Mouse (Mus musculus) lung, embryonic 15.5 days (tissue): Measurements from ENCODE around the gene Ccdc171. TPM values are rescaled to one million over a fixed set of nuclear protein-coding genes. Genes with fewer than 3 reads are reported as not detected.

Experiments used
- ATAC-seq: fragments of 200-750 bp; cut with Nextera tagmentation; 2 replicates; pipeline ENCODE4 v1.8.0; 2017; ENCODE audit warnings: moderate number of reproducible peaks, borderline replicate concordance; ENCODE audit not compliant: low FRiP score, low TSS enrichment; ENCODE audit errors: extremely low read depth
- H3K27ac ChIP-seq: fragments of 300-500 bp; sonication (generic); 2 replicates; pipeline ENCODE4 v1.5.1; 2015; ENCODE audit warnings: moderate library complexity, mild to moderate bottlenecking, inconsistent platforms
- H3K27me3 ChIP-seq: fragments of 300-500 bp; sonication (generic); 2 replicates; pipeline ENCODE4 v1.6.1; 2015; ENCODE audit warnings: inconsistent platforms
- H3K36me3 ChIP-seq: fragments of 300-500 bp; sonication (generic); 2 replicates; pipeline ENCODE4 v1.6.1; 2015; ENCODE audit warnings: inconsistent platforms
- H3K4me1 ChIP-seq: fragments of 300-500 bp; sonication (generic); 2 replicates; pipeline ENCODE4 v1.6.1; 2015; ENCODE audit warnings: inconsistent platforms
- H3K4me2 ChIP-seq: fragments of 300-500 bp; sonication (generic); 2 replicates; pipeline ENCODE4 v1.6.1; 2015; ENCODE audit warnings: inconsistent platforms, mild to moderate bottlenecking, moderate library complexity
- H3K4me3 ChIP-seq: fragments of 300-500 bp; sonication (generic); 2 replicates; pipeline ENCODE4 v1.5.1; 2015; ENCODE audit warnings: mild to moderate bottlenecking, inconsistent platforms
- H3K9ac ChIP-seq: fragments of 300-500 bp; sonication (generic); 2 replicates; pipeline ENCODE4 v1.6.1; 2015; ENCODE audit warnings: inconsistent platforms
- H3K9me3 ChIP-seq: fragments of 300-500 bp; sonication (generic); 2 replicates; pipeline ENCODE4 v1.6.1; 2016; ENCODE audit warnings: inconsistent platforms
- whole genome bisulfite sequencing: fragments of 180-500 bp; shearing (Covaris S2); methylation state at CpG from one replicate; pipeline ENCODE4 v1.1.7; 2015; 5-methylcytosine and 5-hydroxymethylcytosine counted together
- polyA plus RNA-seq: library from polyadenylated mRNA; unstranded; fragments of >200 nt; fragmentation: Nextera tagmentation; extraction: Ambion mirVana; gene quantifications from 2 replicates; pipeline ENCODE4 v1.2.1, GENCODE M21; 2015

The Ccdc171 gene
- polyA plus RNA-seq, 1 experiment from 2014 or later = 3.0 TPM

DNA sequence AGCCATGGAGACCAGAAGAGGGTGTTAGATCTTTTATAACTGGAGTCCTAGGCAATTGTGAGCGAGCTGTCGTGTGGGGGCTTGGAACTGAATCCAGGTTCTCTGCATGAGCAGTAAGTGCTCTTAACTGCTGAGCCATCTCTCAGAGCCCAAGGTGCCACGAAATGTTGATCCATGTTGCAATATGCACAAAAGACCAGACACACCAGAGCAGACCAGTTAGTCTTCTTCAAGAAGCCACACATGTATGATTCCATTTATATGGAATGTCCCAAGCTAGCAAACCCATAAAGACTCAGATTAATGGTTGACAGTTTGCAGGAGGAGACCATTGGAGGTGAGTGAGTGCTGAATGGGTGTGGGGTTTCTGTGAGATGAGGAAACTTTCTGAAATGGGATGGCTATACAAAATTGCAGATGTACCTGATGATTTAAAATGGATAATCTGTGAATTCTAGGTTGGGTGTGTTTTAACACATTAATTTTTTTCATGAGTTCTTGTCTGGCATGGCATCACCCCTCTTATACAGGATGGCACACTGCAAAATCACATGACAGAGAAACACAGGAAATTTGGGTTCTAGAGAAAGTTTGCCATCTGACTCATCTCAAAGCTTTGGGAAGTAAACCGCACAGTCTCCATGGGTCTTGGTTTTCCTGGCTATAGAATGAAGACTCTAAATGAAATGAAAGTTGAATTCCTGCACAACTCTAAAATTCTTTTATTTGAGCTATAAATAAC lies 304.5 kb downstream of the Ccdc171 start:
- Histone ChIP-seq H3K9ac (no peak overlapping the region), H3K36me3 (no peaks in the 10 kb centered on the region), H3K27me3 (no peaks in the 10 kb centered on the region; the same call in 1 of the 2 replicates), H3K27ac (no peak overlapping the region), H3K4me1 (peaks cover 10% of the 10 kb centered on the region), H3K9me3 (no peaks in the 10 kb centered on the region), H3K4me2 (no peak overlapping the region), H3K4me3 (no peak overlapping the region)
- 86% methylated on average over 4 of the region's 4 CpGs for WGBS
- ATAC-seq = no peak

DNA sequence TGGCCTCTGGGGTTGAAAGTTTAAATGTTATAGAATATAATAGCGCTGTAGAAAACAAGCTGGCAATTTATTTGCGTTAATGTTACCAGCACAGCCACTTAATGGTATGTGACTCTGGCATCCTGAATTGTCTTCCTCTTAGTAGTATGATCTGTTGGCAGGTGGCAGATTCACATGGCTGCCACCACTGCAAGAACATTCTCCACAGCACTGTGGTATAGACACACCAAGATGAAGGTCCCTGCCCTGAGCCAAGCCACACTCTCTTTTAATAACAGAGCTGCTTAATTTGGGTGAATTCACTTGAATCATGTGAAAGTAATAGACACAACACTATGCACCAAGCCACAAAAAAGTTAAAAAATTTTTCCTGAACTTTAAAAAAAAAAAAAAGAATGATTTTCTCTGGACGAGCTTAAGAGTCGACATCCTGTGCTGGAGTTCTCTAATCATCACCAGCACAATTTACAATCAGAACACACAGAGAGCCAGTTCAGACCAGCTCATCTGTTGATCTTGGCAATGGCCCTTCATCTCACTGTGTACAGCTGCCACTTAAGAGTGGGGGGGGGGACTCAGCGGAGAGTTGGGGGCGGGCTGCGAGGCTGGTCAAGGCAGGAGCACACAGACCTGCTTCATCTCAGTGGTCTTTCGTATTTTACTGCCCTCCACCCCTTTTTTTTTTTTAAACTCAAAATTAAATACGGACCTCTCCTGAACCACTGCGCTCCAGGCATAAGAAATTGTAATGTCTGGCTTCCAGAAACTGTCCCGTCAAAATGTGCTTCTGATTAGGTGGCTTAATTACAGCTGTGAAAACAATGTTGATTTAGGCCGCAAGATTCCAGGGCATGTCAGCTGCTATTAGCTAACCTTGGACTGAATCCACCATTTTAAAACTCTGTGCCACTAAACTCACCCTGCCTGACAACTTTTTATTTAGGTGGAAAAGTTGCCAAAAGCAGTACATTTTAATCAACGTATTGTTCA lies 305.8 kb downstream of the Ccdc171 start:
- no peak overlapping the region for H3K9ac ChIP-seq
- H3K36me3 ChIP-seq = no peaks in the 10 kb centered on the region
- no peaks in the 10 kb centered on the region for H3K9me3 ChIP-seq
- H3K4me1 ChIP-seq = peaks cover 10% of the 10 kb centered on the region
- peak; percentile 85 for ATAC-seq
- H3K27me3 ChIP-seq = no peaks in the 10 kb centered on the region; the same call in 1 of the 2 replicates
- no peak overlapping the region for H3K27ac ChIP-seq
- 27% methylated on average over 13 of the region's 13 CpGs for WGBS
- peak overlapping the region; percentile 44 for H3K4me2 ChIP-seq
- no peak overlapping the region for H3K4me3 ChIP-seq

DNA sequence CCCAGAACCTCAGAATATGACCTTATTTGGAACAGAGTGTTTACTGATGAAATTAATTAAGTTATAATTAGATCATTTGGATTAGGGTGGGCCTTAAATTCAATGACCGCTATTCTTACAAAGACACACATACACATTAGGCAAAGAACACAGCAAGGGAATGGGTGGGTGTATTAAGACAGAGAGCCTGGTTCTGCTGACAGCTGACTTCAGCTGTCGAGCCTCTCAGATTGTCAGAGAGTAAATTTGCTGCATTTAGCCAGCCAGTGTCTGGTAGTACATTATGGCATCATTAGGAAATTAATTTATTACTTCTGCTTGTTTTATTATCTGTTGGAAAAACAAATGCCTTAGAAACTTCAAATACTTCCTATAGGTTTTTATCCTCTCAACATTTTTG lies 313.7 kb downstream of the Ccdc171 start:
- Histone ChIP-seq H3K27me3 (no peaks in the 10 kb centered on the region), H3K9me3 (no peaks in the 10 kb centered on the region), H3K4me3 (no peak overlapping the region), H3K36me3 (no peaks in the 10 kb centered on the region), H3K27ac (no peak overlapping the region), H3K4me2 (no peak overlapping the region), H3K9ac (no peak overlapping the region), H3K4me1 (no peaks in the 10 kb centered on the region)
- ATAC-seq = no peak
- 52% methylated on average over 2 of the region's 2 CpGs for WGBS

DNA sequence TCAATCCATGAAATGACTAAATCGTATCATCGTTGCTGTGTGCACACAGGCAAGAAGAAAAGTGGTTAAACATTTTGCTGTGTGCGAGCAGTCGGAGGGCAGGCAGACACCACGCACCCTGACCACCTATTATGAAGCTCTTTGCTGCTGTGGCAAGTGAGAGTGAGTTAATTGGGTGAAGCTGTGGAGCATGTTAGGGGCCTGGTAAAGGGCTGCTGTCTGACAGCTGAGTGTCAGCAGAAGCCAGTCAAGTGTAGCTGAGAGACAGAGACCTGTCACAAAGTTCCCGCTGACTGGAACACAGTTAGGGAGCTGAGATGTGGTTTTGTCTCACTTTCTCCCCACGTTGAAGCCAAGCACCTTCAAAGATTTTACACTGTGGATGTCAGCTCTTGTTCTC lies 321.0 kb downstream of the Ccdc171 start:
- no peaks in the 10 kb centered on the region for H3K27me3 ChIP-seq
- H3K4me3 ChIP-seq = no peak overlapping the region
- WGBS = 59% methylated on average over 7 of the region's 7 CpGs
- no peak for ATAC-seq
- H3K36me3 ChIP-seq = no peaks in the 10 kb centered on the region
- H3K9ac ChIP-seq = no peak overlapping the region
- no peaks in the 10 kb centered on the region for H3K9me3 ChIP-seq
- no peak overlapping the region for H3K4me2 ChIP-seq
- H3K4me1 ChIP-seq = no peaks in the 10 kb centered on the region
- H3K27ac ChIP-seq = no peak overlapping the region

DNA sequence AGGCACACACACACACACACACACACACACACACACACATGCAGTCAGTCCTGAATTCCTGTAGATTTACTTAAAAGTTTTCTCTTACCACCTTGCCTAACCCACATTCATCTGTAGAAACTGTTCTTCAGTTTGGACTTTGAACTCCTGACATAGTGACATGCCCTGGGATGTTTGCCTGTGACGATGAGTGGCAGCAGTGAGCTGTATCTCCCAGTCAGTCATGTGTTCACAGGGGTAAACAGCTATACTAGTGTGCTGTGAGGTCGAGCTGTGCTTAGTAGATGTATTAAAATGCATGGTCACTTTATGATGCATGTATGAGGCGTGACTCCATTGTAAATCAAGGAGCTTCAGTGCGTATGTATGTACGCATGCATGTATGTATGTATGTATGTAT lies 328.5 kb downstream of the Ccdc171 start:
- Histone ChIP-seq H3K9ac (no peak overlapping the region), H3K4me2 (no peak overlapping the region), H3K9me3 (no peaks in the 10 kb centered on the region), H3K4me1 (no peaks in the 10 kb centered on the region), H3K27ac (no peak overlapping the region), H3K4me3 (no peak overlapping the region), H3K27me3 (no peaks in the 10 kb centered on the region), H3K36me3 (no peaks in the 10 kb centered on the region)
- WGBS = 87% methylated on average over 5 of the region's 5 CpGs
- no peak for ATAC-seq

DNA sequence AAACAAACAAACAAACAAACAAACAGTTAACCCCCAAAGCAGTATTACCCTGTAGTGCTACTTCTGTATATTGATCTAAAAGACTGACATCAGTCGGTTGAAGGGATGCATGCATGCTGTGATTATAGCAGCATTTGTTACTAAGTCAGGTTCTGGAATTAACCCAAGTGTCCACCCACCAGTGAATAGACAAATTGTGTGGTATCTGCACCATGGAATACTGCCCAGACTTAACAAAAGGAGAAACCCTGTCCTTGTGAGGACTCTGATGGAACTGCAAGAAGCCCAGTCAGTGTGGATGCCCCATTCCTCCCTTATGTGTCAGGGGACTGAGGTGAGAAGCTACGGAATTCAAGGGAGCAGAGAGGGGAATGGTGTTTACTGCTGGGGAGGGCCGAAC lies 336.4 kb downstream of the Ccdc171 start:
- no peak for ATAC-seq

DNA sequence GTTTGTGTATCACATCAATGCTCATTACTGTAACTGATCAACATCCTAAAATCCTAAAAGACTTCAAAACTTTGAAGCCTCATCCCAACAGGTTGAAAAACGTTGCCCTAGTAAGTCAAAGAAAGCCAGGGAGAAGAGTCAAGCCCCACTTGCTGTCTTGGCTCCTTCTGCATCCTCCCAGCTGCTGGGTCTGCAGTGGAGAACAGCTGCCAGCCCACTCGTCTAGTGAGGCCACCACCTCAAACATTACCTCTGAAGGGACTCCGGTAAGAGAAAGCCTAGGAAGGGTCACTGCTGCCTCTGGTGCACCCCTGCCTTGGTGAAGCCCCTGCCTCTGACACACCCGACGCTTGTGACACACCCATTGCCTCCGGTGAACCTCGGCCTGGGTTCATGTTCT lies 336.9 kb downstream of the Ccdc171 start:
- no peak overlapping the region for H3K27ac ChIP-seq
- H3K9me3 ChIP-seq = no peaks in the 10 kb centered on the region
- H3K4me1 ChIP-seq = 0 out of 2 replicates have a peak, but pooled peaks cover 3% of the 10 kb centered on the region
- H3K36me3 ChIP-seq = no peaks in the 10 kb centered on the region
- WGBS = 71% methylated on average over 7 of the region's 7 CpGs
- no peak overlapping the region for H3K9ac ChIP-seq
- H3K4me2 ChIP-seq = no peak overlapping the region
- H3K4me3 ChIP-seq = no peak overlapping the region
- ATAC-seq = no peak
- no peaks in the 10 kb centered on the region for H3K27me3 ChIP-seq

More for the DNA sequence above, 336.4 kb downstream of the Ccdc171 start:
- H3K4me3 ChIP-seq = no peak overlapping the region
- H3K9me3 ChIP-seq = no peaks in the 10 kb centered on the region
- no peak overlapping the region for H3K4me2 ChIP-seq
- H3K36me3 ChIP-seq = no peaks in the 10 kb centered on the region
- no peak overlapping the region for H3K9ac ChIP-seq
- WGBS = 53% methylated on average over 3 of the region's 3 CpGs
- H3K27me3 ChIP-seq = no peaks in the 10 kb centered on the region
- 0 out of 2 replicates have a peak, but pooled peaks cover 3% of the 10 kb centered on the region for H3K4me1 ChIP-seq
- H3K27ac ChIP-seq = no peak overlapping the region

DNA sequence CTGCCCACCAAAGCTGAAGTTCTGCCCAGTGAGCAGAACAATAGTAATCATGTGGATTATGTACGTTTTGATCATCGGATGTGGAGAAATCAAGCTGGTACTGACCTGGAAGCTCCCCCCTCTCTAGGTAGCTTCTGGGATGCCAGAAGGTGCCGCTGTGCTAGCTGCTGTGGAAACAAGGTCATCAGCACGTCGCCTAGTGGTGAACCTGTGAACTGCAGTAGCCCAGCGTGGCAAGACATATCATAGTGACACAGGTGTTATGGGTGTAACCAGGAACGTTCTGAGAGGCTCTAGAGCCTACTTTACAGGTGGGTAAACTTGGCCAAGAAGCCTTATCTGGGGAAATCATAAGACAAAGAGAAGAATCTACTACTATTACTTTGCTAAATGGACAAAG lies 351.3 kb downstream of the Ccdc171 start:
- WGBS = 56% methylated on average over 7 of the region's 7 CpGs
- Histone ChIP-seq H3K4me3 (no peak overlapping the region), H3K27me3 (no peaks in the 10 kb centered on the region), H3K4me1 (no peaks in the 10 kb centered on the region), H3K27ac (no peak overlapping the region), H3K4me2 (no peak overlapping the region), H3K36me3 (no peaks in the 10 kb centered on the region), H3K9ac (no peak overlapping the region), H3K9me3 (no peaks in the 10 kb centered on the region)
- ATAC-seq = no peak

DNA sequence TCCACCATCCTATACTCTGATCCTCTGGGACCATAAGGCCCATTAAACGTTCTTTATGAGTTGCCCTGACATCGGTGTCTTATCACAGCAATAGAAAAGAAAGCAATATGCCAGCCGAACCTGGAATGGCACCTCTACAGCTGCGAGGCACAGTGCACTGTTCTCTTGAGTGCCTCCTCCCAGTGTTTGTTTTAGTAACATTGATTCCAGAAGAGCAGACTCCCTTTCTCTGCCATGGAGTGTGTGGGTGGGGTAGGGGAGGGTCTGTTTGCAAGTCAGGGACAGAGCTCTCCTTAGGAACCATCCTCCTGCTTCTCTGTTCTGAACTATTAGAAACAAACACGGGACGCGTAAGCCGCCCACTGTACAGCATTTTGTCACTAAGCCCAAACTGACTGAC lies 352.9 kb downstream of the Ccdc171 start:
- no peak overlapping the region for H3K4me2 ChIP-seq
- H3K4me3 ChIP-seq = no peak overlapping the region
- no peaks in the 10 kb centered on the region for H3K36me3 ChIP-seq
- no peaks in the 10 kb centered on the region for H3K27me3 ChIP-seq
- H3K9me3 ChIP-seq = no peaks in the 10 kb centered on the region
- 52% methylated on average over 8 of the region's 8 CpGs for WGBS
- no peak overlapping the region for H3K27ac ChIP-seq
- no peak overlapping the region for H3K9ac ChIP-seq
- H3K4me1 ChIP-seq = no peaks in the 10 kb centered on the region
- no peak for ATAC-seq

DNA sequence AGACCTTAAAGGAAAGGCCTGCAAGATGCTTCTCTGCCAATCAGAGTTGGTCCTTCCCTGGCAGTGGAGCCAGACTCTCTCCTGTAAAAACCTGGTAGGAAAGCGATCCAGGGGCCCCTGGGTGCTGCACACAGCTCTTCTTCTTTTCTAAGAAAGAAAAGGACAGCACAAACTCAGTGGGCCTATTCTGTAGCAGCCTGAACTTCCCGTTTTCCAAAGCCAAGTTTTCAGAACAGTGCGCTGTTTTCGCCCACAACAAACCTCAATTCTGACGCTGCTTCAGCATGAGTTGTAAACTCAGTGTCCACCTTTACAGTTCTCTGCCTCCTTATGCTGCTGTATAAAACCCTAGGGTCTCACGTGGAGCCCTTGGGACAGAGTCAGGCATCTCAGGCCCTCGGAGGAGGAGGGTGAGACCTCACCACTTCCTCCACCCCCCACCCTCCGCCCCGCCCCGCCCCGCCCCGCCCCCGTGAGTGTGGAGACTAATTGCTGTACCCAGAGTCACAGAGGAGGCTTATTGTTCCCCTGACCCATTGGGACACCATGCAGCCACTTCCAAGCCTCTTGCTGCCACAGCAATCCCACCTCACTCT lies 363.2 kb downstream of the Ccdc171 start:
- Histone ChIP-seq H3K9ac (no peak overlapping the region), H3K9me3 (no peaks in the 10 kb centered on the region), H3K27ac (no peak overlapping the region), H3K27me3 (no peaks in the 10 kb centered on the region), H3K4me2 (no peak overlapping the region), H3K4me3 (no peak overlapping the region), H3K36me3 (no peaks in the 10 kb centered on the region), H3K4me1 (no peaks in the 10 kb centered on the region)
- WGBS = 56% methylated on average over 7 of the region's 13 CpGs
- ATAC-seq = no peak

DNA sequence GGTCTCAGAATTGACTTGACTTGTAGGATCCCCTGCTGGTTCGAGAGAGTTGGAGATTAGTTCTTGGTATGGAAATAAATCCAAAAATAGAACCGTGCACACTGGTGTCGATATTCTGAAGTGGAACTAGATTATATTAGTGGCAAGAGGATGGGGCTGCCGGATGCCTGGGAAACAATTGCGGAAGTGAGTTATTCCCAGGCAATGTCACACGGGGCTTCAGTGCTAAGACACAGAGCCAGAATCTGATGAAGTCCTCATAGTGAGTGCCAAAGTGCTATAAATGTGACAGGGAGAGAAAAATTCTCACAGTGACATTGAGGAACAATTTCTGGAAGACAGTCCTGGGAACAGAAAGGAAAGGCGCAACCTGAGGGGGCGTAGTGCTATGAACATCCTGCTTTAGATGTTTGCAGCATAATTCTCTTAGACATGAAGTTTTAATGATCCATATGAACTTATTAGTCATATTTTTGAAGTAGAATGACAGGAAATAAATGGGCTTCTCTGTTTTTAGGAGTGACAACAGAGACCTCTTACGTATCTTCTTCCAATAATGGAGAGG lies 376.8 kb downstream of the Ccdc171 start:
- Histone ChIP-seq H3K9me3 (no peaks in the 10 kb centered on the region), H3K4me1 (no peaks in the 10 kb centered on the region), H3K4me3 (no peak overlapping the region), H3K36me3 (no peaks in the 10 kb centered on the region), H3K4me2 (no peak overlapping the region), H3K27me3 (no peaks in the 10 kb centered on the region), H3K9ac (no peak overlapping the region), H3K27ac (no peak overlapping the region)
- ATAC-seq = no peak
- 63% methylated on average over 9 of the region's 9 CpGs for WGBS
